Mouse (Mus musculus): Measurements from ENCODE around the gene Tbx18.
A peak's percentile ranks its signal among the peaks of the same experiment; 100 is the strongest.

Gene Tbx18

GRCm38 (mm10) chr9:87730961-87731535, at the start of gene Tbx18:
TSS of gene Tbx18 (minus strand) at chr9:87731260.
- DNase-seq (ENCODE audit: low read depth, low spot score) = peak; percentile 63

- no peak for DNase-seq (ENCODE audit: low read depth, low spot score)
These were observed 42.9 kb upstream of the Tbx18 start for GRCm38 (mm10) chr9:87773951-87774350.

GRCm38 (mm10) chr9:87755621-87756020, 24.6 kb upstream of the Tbx18 start:
- DNase-seq (ENCODE audit: low read depth, low spot score) = no peak

GRCm38 (mm10) chr9:87741599-87741998, 10.5 kb upstream of the Tbx18 start:
- no peak for DNase-seq (ENCODE audit: low read depth, low spot score)

- no peak for DNase-seq (ENCODE audit: low read depth, low spot score)
These were observed 9.6 kb upstream of the Tbx18 start for GRCm38 (mm10) chr9:87740667-87741066.

- no peak for DNase-seq (ENCODE audit: low read depth, low spot score)
These were observed 9.2 kb upstream of the Tbx18 start for GRCm38 (mm10) chr9:87740241-87740645.

GRCm38 (mm10) chr9:87739543-87740161, 8.6 kb upstream of the Tbx18 start:
- no peak for DNase-seq (ENCODE audit: low read depth, low spot score)

- no peak for DNase-seq (ENCODE audit: low read depth, low spot score)
These were observed 7.9 kb upstream of the Tbx18 start for GRCm38 (mm10) chr9:87738766-87739542.

- no peak for DNase-seq (ENCODE audit: low read depth, low spot score)
These were observed 7.1 kb upstream of the Tbx18 start for GRCm38 (mm10) chr9:87738123-87738522.

- DNase-seq (ENCODE audit: low read depth, low spot score) = no peak
These were observed 6.2 kb upstream of the Tbx18 start for GRCm38 (mm10) chr9:87737271-87737670.

- DNase-seq (ENCODE audit: low read depth, low spot score) = no peak
These were observed 4.0 kb upstream of the Tbx18 start for GRCm38 (mm10) chr9:87735046-87735445.

- DNase-seq (ENCODE audit: low read depth, low spot score) = no peak
These were observed 3.6 kb upstream of the Tbx18 start for GRCm38 (mm10) chr9:87734631-87735030.

- DNase-seq (ENCODE audit: low read depth, low spot score) = no peak
These were observed 2.7 kb upstream of the Tbx18 start for GRCm38 (mm10) chr9:87733732-87734131.

- no peak for DNase-seq (ENCODE audit: low read depth, low spot score)
These were observed 2.2 kb upstream of the Tbx18 start for GRCm38 (mm10) chr9:87733236-87733630.

- DNase-seq (ENCODE audit: low read depth, low spot score) = no peak
These were observed 1.6 kb upstream of the Tbx18 start for GRCm38 (mm10) chr9:87732416-87733235.

- DNase-seq (ENCODE audit: low read depth, low spot score) = no peak
These were observed 644 bp downstream of the Tbx18 start for GRCm38 (mm10) chr9:87730271-87730960.

GRCm38 (mm10) chr9:87729316-87730270, 1.5 kb downstream of the Tbx18 start:
- DNase-seq (ENCODE audit: low read depth, low spot score) = no peak

- DNase-seq (ENCODE audit: low read depth, low spot score) = no peak
These were observed 3.0 kb downstream of the Tbx18 start for GRCm38 (mm10) chr9:87728107-87728506.

- no peak for DNase-seq (ENCODE audit: low read depth, low spot score)
These were observed 3.7 kb downstream of the Tbx18 start for GRCm38 (mm10) chr9:87727155-87727953.

Measured in skeletal muscle tissue, adult 2 months (tissue).